Mouse (Mus musculus) erythroblast, embryonic 14.5 days (primary cell): ENCODE results near the gene Usp16.

Source experiments
- GATA1 ChIP-seq: IDR thresholded peaks from 2 replicates; pipeline ENCODE4 v1.6.1; 2012; ENCODE audit warnings: low read length, inconsistent platforms, mixed read lengths
- TAL1 ChIP-seq: IDR thresholded peaks from 3 replicates; pipeline ENCODE4 v1.6.1; 2012; ENCODE audit warnings: low read length, inconsistent platforms, mixed read lengths

GRCm38 (mm10) chr16:87484367-87484766 lies 29.9 kb downstream of the Usp16 start:
- TF ChIP-seq GATA1 = no peak
- TF ChIP-seq TAL1 = no peak
